Mouse (Mus musculus) embryonic stem cell, embryonic (primary cell): ENCODE results near the gene Srsf6.

Source experiments
- CTCF ChIA-PET, 4 experiments: fragments of 300-600 bp in 2 of 4; fragments of 350-600 bp in 2 of 4; sonication (Branson Sonifier 250); formaldehyde crosslinking; loops; one replicate each; lab custom pipeline; 2022; ENCODE audit warnings: inconsistent platforms in 2 of 4; lab: Charles Lee
- POLR2A ChIA-PET, 4 experiments: fragments of 300-600 bp in 2 of 4; fragments of 350-600 bp in 2 of 4; sonication (Branson Sonifier 250); formaldehyde crosslinking; loops; one replicate each; lab custom pipeline; 2022; ENCODE audit warnings: antibody characterized with exemption in 4 of 4, inconsistent platforms in 1 of 4; lab: Charles Lee

Srsf6 gene

GRCm38 (mm10) chr2:162956843-162957242, 25.5 kb downstream of the Srsf6 start:
- ChIA-PET CTCF (interaction anchor here in 3 of 4 experiments (0.6 to 2.0 kb wide), 10 partner anchors 9 to 280 kb away, joined by 3 to 8 read pairs (median 4); no protein-coding TSS in a partner anchor), POLR2A (interaction anchor here in 2 of 4 experiments (1.2 to 16.5 kb wide), 3 partner anchors 9 to 26 kb away, joined by 4 to 304 read pairs (median 12); partner anchors contain the start of gene Srsf6 (in 2 of the 2))

- POLR2A ChIA-PET, result interaction anchor here in 3 of 4 experiments (0.6 to 3.3 kb wide), 17 partner anchors 11 to 458 kb away, joined by 3 to 14 read pairs (median 4); no protein-coding TSS in a partner anchor
- CTCF ChIA-PET, result interaction anchor here in 3 of 4 experiments (0.6 to 1.3 kb wide), 5 partner anchors 13 to 379 kb away, joined by 3 to 5 read pairs (median 5); no protein-coding TSS in a partner anchor
These were observed 30.0 kb downstream of the Srsf6 start for GRCm38 (mm10) chr2:162961321-162961720.

- ChIA-PET CTCF (interaction anchor here in 2 of 4 experiments (1.0 to 1.7 kb wide), 3 partner anchors 10 to 135 kb away, joined by 3 to 4 read pairs (median 4); no protein-coding TSS in a partner anchor), POLR2A (interaction anchor here in 2 of 4 experiments (1.0 to 3.0 kb wide), 2 partner anchors 11 to 35 kb away, joined by 3 to 14 read pairs; partner anchors contain the start of gene Srsf6 (in 1 of the 2))
These were observed 35.4 kb downstream of the Srsf6 start for GRCm38 (mm10) chr2:162966734-162967133.

- ChIA-PET CTCF (interaction anchor here (0.6 to 2.0 kb wide), 73 partner anchors 8 to 1894 kb away, joined by 3 to 19 read pairs (median 3); partner anchors contain the start of gene Sgk2 (in 3 of the 4)), POLR2A (interaction anchor here in 3 of 4 experiments (0.6 to 3.0 kb wide), 13 partner anchors 10 to 164 kb away, joined by 3 to 14 read pairs (median 3); partner anchors contain the start of genes Sgk2 (in 1 of the 3) and Srsf6 (in 1 of the 3))
These were observed 37.0 kb downstream of the Srsf6 start for GRCm38 (mm10) chr2:162968357-162968756.

- POLR2A ChIA-PET, result interaction anchor here in 1 of 4 experiments (1.3 to 1.7 kb wide), 2 partner anchors 20 to 28 kb away, joined by 4 to 5 read pairs; no protein-coding TSS in a partner anchor
- CTCF ChIA-PET, result interaction anchor here in 3 of 4 experiments (0.6 to 2.0 kb wide), 11 partner anchors 9 to 371 kb away, joined by 3 to 12 read pairs (median 3); partner anchors contain the start of gene Sgk2 (in 1 of the 3)
These were observed 37.8 kb downstream of the Srsf6 start for GRCm38 (mm10) chr2:162969101-162969500.

- CTCF ChIA-PET, result no interaction called here
- POLR2A ChIA-PET, result no interaction called here
These were observed 39.6 kb downstream of the Srsf6 start for GRCm38 (mm10) chr2:162970896-162971295.

- CTCF ChIA-PET, result interaction anchor here in 2 of 4 experiments (1.1 to 1.2 kb wide), 4 partner anchors 26 to 429 kb away, joined by 3 read pairs; no protein-coding TSS in a partner anchor
- POLR2A ChIA-PET, result interaction anchor here in 3 of 4 experiments (0.6 to 1.6 kb wide), 6 partner anchors 10 to 447 kb away, joined by 3 to 4 read pairs (median 4); no protein-coding TSS in a partner anchor
These were observed 41.4 kb downstream of the Srsf6 start for GRCm38 (mm10) chr2:162972752-162973151.

- CTCF ChIA-PET, result interaction anchor here in 3 of 4 experiments (0.5 to 1.2 kb wide), 8 partner anchors 24 to 428 kb away, joined by 3 to 5 read pairs (median 3); partner anchors contain the start of gene L3mbtl1 (in 1 of the 3)
These were observed 41.9 kb downstream of the Srsf6 start for GRCm38 (mm10) chr2:162973206-162973605.

GRCm38 (mm10) chr2:162973637-162974036, 42.3 kb downstream of the Srsf6 start:
- POLR2A ChIA-PET, result interaction anchor here in 3 of 4 experiments (0.5 to 1.7 kb wide), 9 partner anchors 10 to 320 kb away, joined by 3 to 6 read pairs (median 4); partner anchors contain the start of genes Ift52 (in 1 of the 3) and Srsf6 (in 1 of the 3)
- CTCF ChIA-PET, result interaction anchor here in 3 of 4 experiments (0.5 to 1.2 kb wide), 9 partner anchors 24 to 428 kb away, joined by 3 to 5 read pairs (median 3); partner anchors contain the start of gene L3mbtl1 (in 1 of the 3)

More at GRCm38 (mm10) chr2:162973206-162973605, 41.9 kb downstream of the Srsf6 start:
- POLR2A ChIA-PET, result interaction anchor here (0.6 to 1.7 kb wide), 11 partner anchors 10 to 446 kb away, joined by 3 to 6 read pairs (median 3); partner anchors contain the start of gene Srsf6 (in 1 of the 4)

- ChIA-PET POLR2A (interaction anchor here in 2 of 4 experiments (0.5 to 1.4 kb wide), 4 partner anchors 20 to 42 kb away, joined by 3 to 4 read pairs (median 3); partner anchors contain the start of gene Ift52 (in 1 of the 2)), CTCF (no interaction called here)
These were observed 43.9 kb downstream of the Srsf6 start for GRCm38 (mm10) chr2:162975157-162975775.

- ChIA-PET POLR2A (interaction anchor here in 2 of 4 experiments (1.0 to 1.4 kb wide), 3 partner anchors 36 to 75 kb away, joined by 3 to 4 read pairs (median 3); partner anchors contain the start of gene Ift52 (in 1 of the 2)), CTCF (interaction anchor here in 2 of 4 experiments (0.6 kb wide), 2 partner anchors 8 to 232 kb away, joined by 3 read pairs; no protein-coding TSS in a partner anchor)
These were observed 44.7 kb downstream of the Srsf6 start for GRCm38 (mm10) chr2:162976001-162976400.

- POLR2A ChIA-PET, result no interaction called here
- CTCF ChIA-PET, result no interaction called here
These were observed 53.1 kb downstream of the Srsf6 start for GRCm38 (mm10) chr2:162984381-162984780.

GRCm38 (mm10) chr2:162985923-162986322, 54.6 kb downstream of the Srsf6 start:
- ChIA-PET CTCF (interaction anchor here (0.6 to 1.8 kb wide), 9 partner anchors 17 to 415 kb away, joined by 3 to 12 read pairs (median 4); no protein-coding TSS in a partner anchor), POLR2A (interaction anchor here in 3 of 4 experiments (0.6 to 1.3 kb wide), 7 partner anchors 12 to 442 kb away, joined by 3 to 7 read pairs (median 4); no protein-coding TSS in a partner anchor)
